Mouse (Mus musculus) T-helper 17 cell (primary cell): ENCODE results near the gene Pigk.

Experiments used
- in situ Hi-C, 2 experiments: fragments of 300-600 bp; cut with MboI, MseI; formaldehyde crosslinking; loops; 1 replicate in 1 of 2; 2 replicates in 1 of 2; pipeline ENCODE4 v1.15.1; 2025; ENCODE audit warnings: high pct_unique_total_duplicates in 2 of 2

The Pigk gene

GRCm38 (mm10) chr3:152971373-152971772 lies 257.5 kb downstream of the Pigk start:
- in situ Hi-C loops: loop anchor here in 1 of 2 experiments (25.0 kb wide), 1 partner anchor 184 kb away; no protein-coding TSS in a partner anchor

GRCm38 (mm10) chr3:152979481-152980092 lies 265.7 kb downstream of the Pigk start:
- in situ Hi-C loops: no loop called here

- in situ Hi-C loops: no loop called here
Measured at GRCm38 (mm10) chr3:152980431-152980830, 266.5 kb downstream of the Pigk start.

GRCm38 (mm10) chr3:152980978-152981974 lies 267.4 kb downstream of the Pigk start:
- in situ Hi-C loops: no loop called here

- in situ Hi-C loops: no loop called here
Measured at GRCm38 (mm10) chr3:152981988-152982387, 268.1 kb downstream of the Pigk start, which contains the start of gene St6galnac5. TSS of gene St6galnac5 (minus strand) at chr3:152982246.

- in situ Hi-C loops: loop anchor here in 1 of 2 experiments (10.0 kb wide), 1 partner anchor 584 kb away; no protein-coding TSS in a partner anchor
Measured at GRCm38 (mm10) chr3:152990787-152991186, 276.9 kb downstream of the Pigk start.

GRCm38 (mm10) chr3:152993608-152994007 lies 279.7 kb downstream of the Pigk start:
- in situ Hi-C loops: loop anchor here in 1 of 2 experiments (10.0 kb wide), 1 partner anchor 581 kb away; no protein-coding TSS in a partner anchor

GRCm38 (mm10) chr3:152998106-152998505 lies 284.2 kb downstream of the Pigk start:
- in situ Hi-C loops: loop anchor here in 1 of 2 experiments (10.0 kb wide), 1 partner anchor 577 kb away; no protein-coding TSS in a partner anchor

- in situ Hi-C loops: loop anchor here in 1 of 2 experiments (10.0 kb wide), 1 partner anchor 576 kb away; no protein-coding TSS in a partner anchor
Measured at GRCm38 (mm10) chr3:152998901-152999300, 285.0 kb downstream of the Pigk start.

GRCm38 (mm10) chr3:153006893-153007292 lies 293.0 kb downstream of the Pigk start:
- in situ Hi-C loops: no loop called here

- in situ Hi-C loops: no loop called here
Measured at GRCm38 (mm10) chr3:153016355-153016754, 302.5 kb downstream of the Pigk start.

- in situ Hi-C loops: no loop called here
Measured at GRCm38 (mm10) chr3:153018051-153018450, 304.2 kb downstream of the Pigk start.

- in situ Hi-C loops: no loop called here
Measured at GRCm38 (mm10) chr3:153024016-153024415, 310.1 kb downstream of the Pigk start.
